Mouse (Mus musculus) WW6 (cell line): ENCODE results near the gene Numbl.

Experiments used
- DNase-seq: peaks from one replicate; pipeline ENCODE4 v3.0.0-alpha.2; 2013; ENCODE audit warnings: low read depth, low spot score

Gene Numbl

DNA sequence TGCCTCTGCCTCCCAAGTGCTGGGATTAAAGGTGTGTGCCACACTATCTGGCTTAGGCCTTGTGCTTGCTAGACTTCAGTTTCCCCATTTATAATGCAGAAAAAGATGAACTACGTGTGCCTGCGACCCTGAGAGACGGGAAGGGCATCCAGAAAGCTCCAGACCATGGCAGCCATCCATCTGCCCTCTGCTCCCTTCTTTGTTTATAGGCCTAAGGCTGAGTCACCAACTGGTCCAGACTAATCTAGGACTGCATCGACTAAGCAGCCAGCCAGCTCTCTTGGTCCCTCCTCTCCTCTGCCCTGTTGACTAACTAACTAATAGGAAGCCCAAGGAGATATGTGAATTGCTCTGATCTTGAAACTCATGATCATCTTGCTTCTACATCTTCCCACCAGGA is 37.7 kb downstream of the Numbl start:
- DNase-seq, result no peak

DNA sequence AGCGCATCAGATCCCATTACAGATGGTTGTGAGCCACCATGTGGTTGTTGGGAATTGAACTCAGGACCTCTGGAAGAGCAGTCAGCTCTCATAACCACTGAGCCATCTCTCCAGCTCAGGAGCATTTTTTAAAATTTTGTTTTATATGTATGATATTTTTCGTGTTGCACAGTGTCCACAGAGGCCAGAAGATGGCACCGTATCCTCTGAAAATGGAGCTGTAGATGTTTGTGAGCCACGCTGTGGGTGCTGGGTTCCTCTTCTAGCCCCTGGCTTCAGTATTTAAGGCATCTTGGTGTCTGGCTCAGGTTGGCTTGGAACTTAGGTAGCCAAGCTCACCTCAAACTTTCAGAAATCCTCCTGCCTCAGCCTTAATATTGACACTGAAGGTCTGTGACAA is 38.3 kb downstream of the Numbl start:
- DNase-seq, result no peak

DNA sequence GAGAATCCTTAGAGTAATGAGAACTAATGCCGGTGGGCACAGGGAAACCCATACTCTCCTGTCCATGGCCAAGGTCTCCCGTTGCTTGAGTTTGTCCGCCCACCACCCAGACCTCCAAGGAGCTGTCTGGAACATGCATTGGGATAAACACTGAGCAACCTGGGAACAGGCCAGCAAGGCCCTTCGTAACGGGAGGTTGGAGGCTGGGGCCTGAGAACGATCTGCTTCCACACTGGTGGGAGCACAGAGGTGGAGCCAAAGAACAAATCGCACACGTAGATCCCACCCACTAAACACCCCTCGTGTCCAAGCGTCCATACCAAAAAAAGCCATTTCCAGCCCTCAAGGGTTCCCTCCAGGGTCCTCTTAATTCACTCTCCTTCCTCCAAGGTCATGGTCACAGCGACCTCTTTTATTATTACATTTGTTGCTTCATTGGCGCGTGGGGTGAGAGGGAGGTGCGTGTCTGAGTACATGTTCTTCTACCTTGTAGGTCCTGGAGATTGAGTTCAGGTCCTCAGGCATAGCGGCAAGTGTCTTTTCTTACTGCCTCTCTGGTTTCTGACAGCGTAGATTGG is 39.9 kb downstream of the Numbl start:
- DNase-seq, result no peak

DNA sequence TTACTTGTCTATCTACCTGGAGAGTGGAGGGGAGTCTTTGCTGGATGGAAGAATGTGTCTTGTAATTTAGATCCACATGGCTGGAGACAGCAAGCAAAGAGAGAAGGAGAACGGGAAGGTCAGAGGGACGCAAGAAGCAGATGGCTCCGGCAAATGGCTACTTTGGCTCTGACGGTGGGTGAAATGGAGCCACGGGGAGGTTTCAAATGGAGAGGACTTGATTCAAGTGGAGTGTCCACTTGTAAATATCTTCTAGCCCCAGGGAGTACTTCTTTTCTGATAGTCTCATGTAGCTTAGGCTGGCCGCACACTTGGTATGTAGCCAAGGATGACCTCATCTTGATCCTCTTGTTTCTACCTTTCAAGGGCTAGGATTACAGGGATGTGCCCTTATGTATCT is 40.6 kb downstream of the Numbl start:
- DNase-seq, result no peak

DNA sequence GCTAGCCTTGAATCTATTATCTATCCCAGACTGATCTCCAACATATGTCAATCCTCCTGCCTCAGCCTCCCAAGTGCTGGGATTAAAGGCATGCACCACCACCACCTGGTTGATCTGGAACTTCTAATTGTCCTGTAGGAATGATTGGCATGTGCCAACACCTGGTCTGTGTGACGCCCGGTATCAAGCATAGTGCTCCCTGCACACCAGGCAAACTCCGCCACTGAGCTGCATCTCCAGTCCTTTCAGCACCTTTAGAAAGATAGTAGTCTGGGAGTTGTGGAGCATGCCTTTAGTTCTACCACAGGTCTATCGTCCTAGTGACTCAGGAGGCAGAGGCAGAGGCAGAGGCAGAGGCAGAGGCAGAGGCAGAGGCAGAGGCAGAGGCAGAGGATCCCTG is 42.1 kb downstream of the Numbl start:
- DNase-seq, result no peak

DNA sequence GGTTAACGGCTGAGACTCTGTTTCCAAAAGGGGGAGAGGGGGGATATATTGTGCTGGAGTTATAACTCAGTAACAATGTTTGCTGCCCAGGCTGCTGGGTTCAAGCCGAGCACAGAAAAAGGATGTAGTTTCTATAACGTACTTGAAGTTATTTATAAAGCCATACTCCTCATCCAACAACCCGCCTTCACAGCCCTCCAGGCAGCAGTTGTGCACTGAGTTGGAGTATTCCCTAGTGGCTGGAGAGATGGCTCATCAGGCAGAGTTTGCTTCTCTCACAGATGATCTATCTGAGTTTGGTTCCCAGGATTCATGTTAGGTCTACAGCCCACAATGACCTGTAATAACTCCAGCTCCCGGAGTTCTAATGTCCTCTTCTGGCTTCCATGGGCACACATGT is 42.6 kb downstream of the Numbl start:
- no peak for DNase-seq

DNA sequence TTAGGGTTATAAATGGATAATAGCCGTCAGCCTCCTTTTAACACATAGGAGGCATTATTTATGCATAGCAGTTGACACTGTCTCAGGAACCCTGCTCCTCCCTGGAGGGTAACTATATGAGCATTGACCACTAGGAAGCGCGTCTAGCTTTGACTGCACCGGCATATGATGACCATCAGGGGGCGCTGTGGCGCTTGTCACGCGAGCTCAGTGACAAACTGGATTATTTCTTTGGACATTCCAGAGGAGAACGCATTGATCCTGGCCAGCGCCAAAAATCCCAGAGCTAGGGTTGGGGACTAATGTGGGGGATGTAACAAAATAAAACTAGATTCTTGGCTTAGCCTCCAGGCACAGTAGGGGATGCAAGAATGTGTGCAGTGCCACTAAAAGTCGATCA is 43.9 kb downstream of the Numbl start:
- no peak for DNase-seq

DNA sequence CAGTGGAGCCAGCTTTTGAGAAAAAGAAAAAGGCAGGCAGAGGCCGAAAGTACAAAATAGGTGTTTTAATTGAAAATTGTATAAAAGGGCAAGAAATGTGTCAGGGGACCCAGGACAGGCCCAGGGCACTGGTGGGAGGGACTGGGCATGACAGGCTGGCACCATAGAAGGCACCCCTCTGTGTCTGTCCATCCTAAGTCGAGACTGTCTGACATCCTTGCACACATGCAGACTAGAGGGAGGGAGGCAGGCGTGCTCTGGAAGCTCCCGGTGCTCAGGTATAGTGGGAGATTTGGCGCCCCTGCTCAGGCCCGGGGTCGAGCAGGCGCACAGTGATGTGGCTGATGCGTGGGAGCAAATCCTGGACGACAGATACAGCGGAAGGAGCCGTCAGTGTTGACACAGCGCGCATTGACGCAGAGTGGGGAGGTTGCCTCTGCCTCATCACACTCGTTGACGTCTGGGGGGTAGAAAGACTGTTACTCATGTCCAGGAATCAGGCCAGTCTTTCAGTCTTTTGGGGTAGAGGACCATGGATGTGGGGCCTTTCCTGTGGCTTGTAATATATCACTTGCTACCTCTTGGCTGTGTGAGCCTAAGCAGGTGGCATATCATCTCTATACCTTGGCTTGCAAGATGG is 47.0 kb downstream of the Numbl start:
- DNase-seq, result no peak

DNA sequence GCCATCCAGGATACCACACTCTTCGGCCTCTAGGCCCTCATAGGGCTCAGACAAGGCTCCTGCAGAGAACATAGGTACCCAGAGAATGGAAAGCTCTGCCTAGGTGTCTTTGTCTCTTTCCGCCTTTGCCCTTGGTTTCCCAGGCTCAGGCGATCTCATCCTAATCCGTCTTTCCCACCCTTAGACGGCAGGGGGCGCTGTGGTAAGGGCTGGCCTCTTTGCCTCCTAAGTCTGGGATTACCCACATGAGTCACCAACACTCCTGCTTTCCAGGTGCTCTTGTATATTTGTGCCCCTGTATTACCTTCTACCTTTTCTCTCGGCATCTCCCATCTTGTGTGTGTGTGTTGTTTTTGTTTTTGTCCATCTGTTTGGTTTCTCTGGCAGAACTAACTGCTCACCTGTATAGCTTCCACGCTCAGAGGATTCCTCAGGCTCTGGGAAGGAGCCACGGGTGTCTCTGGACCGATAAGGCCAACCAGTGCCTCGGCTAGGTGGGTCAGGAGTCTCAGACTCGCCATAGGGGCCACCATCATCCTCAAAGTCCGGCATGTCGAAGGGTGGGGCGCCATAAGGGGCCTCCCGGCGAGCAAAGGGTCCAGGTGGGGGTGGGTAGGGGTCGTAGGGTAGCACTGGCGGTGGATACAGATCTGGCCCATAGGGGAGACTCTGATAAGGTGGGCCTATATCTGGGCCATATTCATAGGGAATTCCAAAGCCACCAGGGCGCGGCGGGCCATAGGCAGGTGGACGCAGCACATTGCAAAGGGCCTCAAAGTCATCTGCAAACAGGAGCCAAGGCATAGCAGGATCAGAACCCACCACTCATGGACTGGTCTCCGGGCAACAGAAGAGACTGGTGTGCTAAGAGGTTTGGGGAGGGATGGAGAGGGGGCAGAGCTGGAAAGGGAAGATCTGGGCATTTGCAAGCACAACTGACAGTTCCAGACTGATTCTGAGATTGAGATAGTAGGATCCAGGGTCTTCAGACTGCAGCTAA is 48.2 kb downstream of the Numbl start:
- DNase-seq, result no peak

DNA sequence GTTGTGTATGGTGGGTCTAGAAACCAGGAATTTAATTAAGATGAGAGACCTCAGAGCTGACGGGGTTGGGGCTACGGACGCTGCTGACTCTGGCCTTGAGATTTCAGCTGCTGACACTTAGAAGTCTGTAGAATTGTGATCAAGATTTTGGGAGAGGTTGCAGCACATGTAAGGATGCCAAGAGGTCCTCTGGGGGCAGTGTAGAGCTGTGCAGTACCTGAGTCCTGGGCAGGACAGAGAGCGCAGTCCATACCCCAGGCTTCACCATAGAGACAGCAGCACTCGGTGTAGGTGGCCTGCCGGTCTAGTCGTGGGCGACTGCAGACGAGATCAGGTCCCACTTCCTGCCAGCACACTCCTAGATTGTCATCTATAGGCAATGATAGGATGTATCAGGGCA is 49.3 kb downstream of the Numbl start:
- no peak for DNase-seq

DNA sequence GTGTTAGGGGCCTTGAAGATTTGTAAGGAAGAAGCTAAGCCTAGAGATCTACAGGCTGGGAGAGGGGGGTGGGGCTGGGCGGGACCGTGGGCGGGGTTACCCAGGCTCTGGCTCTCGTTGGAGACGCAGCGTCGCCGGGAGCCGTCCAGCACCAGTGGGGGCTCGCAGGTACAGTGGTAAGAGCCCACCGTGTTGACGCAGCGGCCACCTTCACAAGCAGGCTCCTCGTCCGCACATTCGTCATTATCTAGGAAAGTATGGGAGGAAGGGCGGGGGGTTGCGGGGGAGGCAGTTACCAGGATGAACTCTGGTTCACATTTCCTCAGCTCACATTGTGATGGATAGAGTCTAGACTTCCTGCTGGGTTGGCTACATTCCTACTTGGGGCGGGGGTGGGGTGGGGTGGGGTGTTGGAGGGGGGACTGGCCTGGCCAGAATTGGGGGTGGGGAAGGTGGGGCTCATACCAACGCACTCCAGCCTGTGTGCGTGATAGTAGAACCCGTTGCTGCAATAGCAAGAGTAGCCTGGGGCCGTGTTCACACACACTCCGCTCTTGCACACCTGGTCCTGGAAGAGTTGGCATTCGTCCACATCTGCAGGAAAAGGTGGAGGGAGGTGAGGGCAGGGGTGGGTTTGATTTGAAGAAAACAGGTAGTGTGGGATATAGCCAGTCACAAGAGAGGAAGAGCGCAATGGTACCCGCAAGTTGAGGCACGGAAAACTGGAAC is 50.8 kb downstream of the Numbl start:
- no peak for DNase-seq

DNA sequence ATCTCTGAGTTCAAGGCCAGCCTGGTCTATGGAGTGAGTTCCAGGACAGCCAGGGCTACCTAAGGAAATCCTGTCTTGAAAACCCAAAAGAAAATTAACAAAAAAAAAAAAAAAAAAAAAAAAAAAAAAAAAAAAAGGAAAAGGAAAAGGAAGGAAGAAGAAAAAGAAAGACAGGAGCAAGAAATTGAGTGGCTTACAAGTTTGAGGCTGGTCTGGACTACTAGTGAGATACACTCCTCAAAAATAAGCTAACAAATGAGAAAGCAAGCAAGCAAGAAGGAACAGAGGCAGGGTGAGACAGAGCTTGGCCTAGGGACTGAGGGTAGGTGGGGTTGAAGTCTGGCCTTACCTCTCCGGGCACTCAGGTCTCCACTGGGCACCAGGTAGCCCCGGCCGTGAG is 51.6 kb downstream of the Numbl start:
- no peak for DNase-seq

DNA sequence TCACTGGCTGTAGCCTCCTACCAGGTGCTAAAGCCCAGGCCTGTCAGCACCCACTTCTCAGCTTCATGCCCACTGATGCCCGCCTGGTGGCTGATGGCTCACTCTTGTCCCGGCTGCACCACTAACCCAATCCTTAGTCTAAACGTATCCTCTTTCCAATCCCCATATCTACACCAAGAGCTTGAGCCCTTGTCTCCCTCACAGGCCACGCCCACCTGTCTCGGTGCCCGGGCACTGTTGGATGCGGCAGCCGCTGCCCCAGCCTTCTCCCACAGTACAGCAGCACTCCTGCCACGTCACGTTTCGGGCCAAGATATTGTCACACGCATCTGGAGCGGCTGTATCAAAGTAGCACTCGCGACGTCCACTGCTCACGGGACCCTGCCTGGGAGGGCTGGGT is 52.1 kb downstream of the Numbl start:
- DNase-seq, result no peak

DNA sequence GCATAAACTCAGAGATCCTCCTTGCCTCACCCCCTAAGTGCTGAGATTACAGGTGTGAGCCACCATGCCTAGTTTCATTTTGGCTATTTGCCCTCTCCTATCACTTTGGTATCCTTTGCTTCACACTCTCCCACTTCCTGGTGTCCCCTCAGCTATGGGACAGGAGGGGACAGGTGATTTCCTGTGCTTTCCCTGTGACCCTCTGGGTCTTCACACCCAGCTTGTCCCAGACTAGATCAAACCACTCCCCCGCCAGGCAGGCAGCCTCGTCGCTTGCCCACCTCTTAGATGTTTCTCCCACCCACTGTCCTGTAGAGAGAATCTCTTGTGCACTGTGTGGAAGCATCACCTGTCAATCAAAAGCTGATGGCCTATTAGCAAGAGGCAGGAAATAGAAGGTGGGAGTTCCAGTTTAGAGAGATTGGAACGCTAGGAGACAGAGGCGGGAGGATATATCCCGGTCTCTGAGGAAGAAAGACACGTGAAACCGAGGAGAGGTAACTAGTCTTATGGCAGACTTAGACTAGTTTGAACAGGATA is 52.8 kb downstream of the Numbl start:
- no peak for DNase-seq

DNA sequence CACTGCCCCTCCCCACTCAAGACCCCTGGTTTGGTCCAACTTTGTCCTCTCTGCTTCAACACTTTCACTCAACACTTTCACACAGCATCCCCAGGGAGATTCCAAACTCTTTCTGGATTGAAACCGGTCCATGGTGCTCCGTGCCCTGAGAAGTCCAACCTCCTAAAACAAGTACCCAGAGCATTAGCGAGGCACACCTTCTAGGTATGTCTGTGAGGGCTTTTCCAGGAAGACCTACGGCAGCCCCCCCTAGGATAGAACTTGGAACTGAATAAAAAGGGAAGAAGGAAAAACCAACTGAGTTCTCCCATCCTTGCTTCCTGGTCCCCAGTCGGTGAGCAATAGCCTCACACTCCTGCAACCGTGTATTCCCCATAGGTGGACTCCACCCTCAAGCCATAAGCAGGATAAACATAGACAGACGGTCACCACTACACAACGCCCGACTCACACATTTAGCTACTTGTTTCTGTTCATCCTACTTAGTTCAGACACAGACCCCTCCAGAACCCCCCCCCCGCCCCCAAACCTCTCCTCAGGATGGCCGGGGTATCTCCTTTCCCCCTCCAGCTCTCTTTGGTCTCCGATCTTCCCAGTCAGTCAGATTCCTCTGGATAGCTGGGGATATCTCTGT is 53.5 kb downstream of the Numbl start:
- no peak for DNase-seq

DNA sequence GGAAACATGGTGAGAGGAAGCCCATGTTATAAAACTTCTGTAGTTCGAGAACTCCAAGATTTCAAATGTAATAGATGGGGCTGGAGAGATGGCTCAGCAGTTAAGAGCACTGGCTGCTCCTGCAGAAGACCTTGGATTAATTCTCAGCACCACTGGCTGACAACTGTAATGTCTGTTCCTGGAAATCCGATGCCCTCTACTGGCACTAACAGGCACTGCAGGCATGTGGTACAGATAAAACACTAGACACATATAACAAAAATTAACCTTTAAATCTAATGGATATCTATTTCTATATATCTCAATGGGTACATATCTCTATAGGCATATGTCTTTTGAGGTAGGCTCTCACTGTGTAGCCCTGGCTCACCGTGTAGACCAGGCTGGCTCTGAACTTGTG is 56.2 kb downstream of the Numbl start:
- no peak for DNase-seq

DNA sequence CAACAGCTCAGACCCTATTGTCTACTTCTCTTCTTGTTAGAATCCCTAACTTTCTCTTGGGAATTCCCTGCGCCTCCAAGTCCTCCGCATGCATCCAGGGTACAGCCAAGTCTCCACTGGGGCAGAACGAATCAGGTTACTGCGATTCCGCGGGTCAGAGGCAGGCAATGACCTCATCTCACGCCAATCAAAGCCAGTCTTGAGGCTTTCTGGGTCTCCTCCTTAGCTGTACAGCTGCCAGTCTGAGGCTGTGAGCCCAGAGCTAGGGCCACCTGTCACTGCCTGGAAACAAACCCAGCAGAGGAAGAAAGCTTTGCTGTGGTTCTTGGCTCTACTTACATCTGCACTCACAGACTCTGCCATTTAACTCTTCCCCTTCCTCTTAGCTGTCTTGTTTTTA is 57.7 kb downstream of the Numbl start:
- no peak for DNase-seq

DNA sequence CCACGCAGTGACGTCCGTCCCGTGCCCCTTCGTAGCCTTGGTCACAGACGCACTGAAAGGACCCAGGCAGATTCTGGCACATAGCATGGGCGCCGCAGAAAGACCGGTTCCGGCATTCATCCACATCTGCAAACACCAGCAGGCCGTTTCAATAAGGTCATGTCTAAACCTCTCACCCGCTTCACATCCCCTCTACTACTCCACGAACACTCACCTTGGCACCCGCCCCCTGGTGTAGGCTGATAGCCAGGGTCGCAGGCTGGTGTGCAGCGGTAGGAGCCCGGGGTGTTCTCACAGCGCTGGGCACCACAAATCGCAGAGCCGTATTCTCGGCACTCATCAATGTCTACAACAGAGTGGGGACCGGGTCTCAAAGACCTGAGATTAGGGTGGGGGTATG is 61.2 kb downstream of the Numbl start:
- no peak for DNase-seq

DNA sequence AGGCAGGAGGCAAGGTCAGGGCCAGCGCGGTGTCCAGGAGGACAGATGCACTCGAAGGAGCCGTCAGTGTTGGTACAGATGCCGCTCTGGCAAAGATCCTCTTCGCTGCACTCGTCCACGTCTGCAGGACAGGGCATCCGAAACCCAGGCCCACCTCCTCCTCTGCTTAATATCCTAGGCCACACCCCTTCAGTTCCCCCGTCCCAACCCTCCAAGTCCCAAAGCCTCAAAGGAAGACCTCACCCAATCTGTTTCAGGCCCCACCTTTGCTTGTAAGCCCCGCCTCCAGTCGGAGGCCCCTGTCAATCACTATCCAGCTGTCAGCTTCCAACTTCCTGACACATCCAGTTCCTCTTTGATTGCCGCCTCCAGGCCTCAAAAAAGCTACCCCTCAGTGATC is 64.1 kb downstream of the Numbl start:
- DNase-seq, result no peak

DNA sequence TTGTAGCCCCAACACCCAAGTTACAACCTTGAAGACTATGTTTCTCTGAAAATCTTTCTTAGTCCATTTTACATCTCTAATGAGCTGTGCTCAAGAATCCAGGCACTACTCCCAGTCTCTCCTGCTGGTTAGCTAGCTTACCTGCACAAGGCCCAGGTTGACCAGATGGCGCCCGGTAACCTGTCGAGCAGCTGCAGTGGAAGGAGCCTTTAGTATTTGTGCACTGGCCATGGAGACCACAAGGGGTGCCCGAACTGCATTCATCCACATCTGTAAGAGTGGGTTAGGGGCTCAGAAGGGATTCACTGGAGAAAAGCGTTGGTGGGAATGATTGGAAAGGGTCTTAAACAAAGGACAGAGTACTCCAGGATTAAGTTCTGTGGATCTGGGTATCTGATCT is 64.8 kb downstream of the Numbl start:
- no peak for DNase-seq

DNA sequence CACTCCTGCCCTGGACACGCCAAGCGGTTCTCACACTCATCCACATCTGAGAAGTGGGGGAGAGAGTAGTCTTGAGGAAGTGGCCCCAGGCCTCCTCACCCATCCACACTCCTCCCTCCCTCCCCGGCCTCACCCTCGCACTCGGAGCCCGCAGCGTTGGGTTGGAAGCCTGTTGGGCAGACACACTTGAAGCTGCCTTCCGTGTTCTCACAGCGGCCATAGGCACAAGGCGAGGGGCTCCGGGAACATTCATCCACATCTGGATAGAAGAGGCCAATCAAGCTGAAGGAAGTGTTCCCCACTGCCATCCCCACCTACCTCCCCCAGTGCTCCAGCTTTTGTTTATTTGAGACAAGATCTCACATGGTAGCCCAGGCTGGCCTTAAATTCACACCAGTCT is 65.9 kb downstream of the Numbl start:
- DNase-seq, result no peak
